Mouse (Mus musculus) T-helper 17 cell (primary cell): ENCODE measurements around the gene Kcnq5.

Experiments used
- in situ Hi-C, 2 experiments: fragments of 300-600 bp; cut with MboI, MseI; formaldehyde crosslinking; loops; 1 replicate in 1 of 2; 2 replicates in 1 of 2; pipeline ENCODE4 v1.15.1; 2025; ENCODE audit warnings: high pct_unique_total_duplicates in 2 of 2

Gene Kcnq5

GRCm38 (mm10) chr1:21961251-21962082 is at the start of gene Kcnq5:
Gene Kcnq5, minus strand, starts transcription at chr1:21961942.
- in situ Hi-C loops: no loop called here

DNA sequence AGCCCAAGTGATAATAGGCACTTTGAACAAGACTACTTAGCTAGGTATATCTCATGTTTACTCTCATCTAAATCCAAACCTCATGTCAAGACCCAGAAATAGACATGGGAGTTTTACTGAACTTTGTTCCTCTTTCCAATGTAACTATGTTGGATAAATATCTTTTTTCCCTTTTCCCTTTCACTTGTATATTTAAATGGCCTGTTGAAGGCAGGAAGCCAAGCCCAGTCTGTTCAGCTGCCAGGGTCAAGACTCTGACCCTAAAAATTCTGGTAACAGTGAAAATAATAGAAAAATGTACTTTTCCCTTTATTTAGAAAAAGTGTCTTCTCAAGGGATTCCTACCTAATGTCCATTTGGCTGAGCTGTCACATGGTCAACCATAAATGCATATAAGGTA is 18.0 kb upstream of the Kcnq5 start:
- in situ Hi-C loops: loop anchor here in 1 of 2 experiments (5.0 kb wide), 1 partner anchor 557 kb away; no protein-coding TSS in a partner anchor

DNA sequence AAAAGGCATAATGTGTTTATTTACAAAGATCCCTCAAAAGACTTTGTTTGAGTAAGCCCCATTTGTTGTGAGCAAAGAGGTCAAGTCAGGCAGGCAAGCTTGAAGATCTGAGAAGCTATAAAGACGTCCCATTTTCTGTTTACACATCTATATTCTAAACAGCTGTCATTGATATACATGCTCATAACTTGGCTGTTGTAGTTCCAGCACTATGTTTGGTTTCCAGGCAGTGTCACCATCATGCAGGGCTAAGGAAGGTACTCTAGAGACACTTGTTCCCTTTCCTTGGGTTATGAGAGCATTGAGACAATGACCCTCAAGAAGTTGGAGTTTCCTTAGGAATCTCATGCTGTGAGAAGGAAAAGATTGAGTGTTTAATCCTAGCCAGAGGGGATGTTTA is 17.6 kb upstream of the Kcnq5 start:
- in situ Hi-C loops: no loop called here

- in situ Hi-C loops: no loop called here
Observed at GRCm38 (mm10) chr1:21974040-21974439, 12.3 kb upstream of the Kcnq5 start.

- in situ Hi-C loops: loop anchor here in 1 of 2 experiments (5.0 kb wide), 1 partner anchor 550 kb away; no protein-coding TSS in a partner anchor
Observed at GRCm38 (mm10) chr1:21967139-21967538, 5.4 kb upstream of the Kcnq5 start.

GRCm38 (mm10) chr1:21962896-21963864 is 1.4 kb upstream of the Kcnq5 start:
- in situ Hi-C loops: no loop called here

GRCm38 (mm10) chr1:21962083-21962471 is 335 bp upstream of the Kcnq5 start:
- in situ Hi-C loops: no loop called here

GRCm38 (mm10) chr1:21960421-21961250 is 1.1 kb downstream of the Kcnq5 start:
- in situ Hi-C loops: no loop called here

DNA sequence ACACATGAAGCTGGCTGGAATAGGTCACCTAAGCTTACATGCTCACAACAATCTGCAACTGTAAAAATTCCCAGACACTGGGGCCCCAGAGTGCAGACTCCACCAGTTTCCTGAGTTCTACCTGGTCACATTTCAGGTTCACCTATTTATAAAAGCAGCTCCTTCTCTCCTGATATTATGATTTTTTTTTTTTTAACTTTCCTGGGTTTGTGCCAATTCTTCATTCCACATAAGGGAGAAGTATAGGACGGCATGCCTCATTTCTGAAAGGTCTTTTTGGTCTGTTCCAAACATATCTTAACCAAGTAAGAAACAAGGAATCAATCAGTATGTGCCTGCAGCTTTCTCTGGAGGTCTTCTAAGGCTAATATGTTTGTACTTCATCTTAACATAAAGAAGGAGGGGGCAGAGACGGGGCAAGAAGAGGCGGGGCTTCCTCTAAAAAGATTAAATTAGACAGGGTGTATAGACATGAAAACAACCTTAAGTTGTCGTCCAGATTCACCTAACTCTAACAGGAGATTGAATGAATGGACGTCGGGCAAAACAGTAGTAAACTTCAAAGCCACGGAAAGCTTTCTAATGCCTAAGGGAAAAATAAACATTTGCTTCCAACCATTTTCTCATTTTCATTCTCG is 2.0 kb downstream of the Kcnq5 start:
- in situ Hi-C loops: no loop called here

- in situ Hi-C loops: no loop called here
Observed at GRCm38 (mm10) chr1:21958013-21958412, 3.7 kb downstream of the Kcnq5 start.

GRCm38 (mm10) chr1:21940831-21941230 is 20.9 kb downstream of the Kcnq5 start:
- in situ Hi-C loops: no loop called here

GRCm38 (mm10) chr1:21927182-21927581 is 34.6 kb downstream of the Kcnq5 start:
- in situ Hi-C loops: no loop called here

DNA sequence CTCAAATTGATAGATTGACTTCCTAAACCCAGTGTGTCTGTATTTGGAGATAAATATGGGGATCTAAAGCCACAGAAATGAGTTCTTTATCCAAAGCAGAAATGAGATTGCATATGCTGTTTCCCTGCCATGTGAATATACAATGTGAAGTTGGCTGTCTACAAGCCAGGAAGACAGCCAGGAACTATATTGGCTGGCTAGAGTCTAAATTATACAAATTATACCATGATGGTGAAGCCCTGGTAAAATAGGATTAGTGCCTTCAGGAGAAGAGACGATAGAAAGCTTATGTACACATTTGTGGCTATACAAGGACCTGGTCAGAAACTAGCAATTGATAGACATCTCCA is 38.5 kb downstream of the Kcnq5 start:
- in situ Hi-C loops: no loop called here

DNA sequence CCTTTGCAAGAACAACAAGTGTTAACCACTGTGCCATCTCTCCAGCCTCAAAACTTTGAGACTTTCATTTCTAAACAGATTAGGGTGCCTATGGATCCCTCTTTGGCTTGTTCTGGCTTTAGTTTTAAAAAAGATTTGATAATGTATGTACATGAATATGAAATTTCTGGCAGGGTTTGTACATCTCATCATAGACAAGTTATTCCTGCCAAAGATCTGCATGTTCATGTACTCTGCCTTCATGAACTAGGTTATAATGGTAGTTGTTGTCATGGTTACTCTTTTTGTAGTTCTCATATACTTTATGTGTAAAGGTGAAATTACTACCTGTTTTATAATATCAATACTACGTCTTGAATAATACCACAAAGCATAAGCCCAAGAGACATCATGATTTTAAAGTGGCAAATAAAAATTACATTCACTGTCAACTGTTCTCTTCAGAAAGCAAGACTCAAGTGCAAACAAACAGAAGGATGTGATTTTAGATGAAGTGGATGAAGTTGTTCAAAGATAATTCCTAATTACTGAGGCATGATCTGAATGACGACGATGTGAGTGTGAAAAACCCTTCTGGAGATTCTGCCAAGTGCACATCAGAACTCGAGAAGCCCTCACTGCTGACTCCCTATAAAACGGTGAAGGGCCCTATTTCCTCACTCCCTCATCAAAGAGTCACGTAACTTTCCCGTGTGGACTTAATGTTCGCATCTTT is 39.0 kb downstream of the Kcnq5 start:
- in situ Hi-C loops: no loop called here

DNA sequence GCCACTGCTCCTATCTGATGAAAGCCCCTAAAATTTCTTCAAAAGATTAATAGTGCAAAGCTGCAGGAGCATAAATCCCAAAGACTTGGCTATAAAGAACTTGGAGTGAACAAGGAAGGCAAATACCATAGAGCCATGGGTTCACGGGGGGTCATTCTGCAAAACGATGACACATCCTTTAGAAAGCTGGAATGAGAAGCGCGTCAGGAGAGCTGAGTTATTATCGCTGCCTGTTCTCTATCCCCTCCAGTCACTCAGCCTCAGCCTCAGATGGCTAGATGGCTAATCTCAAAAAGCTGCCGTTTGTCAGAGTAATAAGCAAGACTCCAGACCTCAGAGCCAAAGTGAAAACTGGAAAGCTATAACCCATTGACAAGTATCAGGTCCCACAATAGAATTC is 42.5 kb downstream of the Kcnq5 start:
- in situ Hi-C loops: no loop called here

DNA sequence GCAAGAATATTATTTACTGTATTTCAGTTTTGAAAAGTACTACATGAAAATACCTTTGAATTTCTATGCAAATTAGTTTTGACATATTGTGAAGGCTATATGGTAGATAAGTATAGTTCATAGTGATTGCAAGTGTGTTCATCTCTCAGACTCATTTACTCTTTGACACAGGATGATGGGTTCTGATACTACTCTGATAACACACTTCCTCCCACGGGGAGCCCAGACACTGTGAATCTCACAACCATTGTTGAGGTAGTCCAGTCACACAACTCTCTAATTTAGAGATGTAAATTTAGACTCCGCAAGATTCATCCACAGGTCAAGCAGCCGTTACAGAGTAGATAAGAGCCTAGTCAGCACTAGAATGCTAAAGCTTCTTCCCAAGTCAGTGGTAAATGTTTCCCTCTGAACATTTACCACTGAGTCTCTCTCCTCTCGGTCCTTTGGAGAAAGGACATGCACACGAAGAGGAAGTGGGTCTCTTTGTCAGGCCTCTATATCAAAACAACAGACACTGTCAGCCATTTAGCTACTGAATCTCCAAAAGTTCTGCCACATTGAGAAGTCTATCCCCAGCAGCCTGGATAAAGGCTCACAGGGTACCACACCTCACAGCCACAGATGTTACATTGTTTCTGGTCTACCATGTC is 65.5 kb downstream of the Kcnq5 start:
- in situ Hi-C loops: no loop called here

- in situ Hi-C loops: loop anchor here in 1 of 2 experiments (10.0 kb wide), 1 partner anchor 1029 kb away; no protein-coding TSS in a partner anchor
Observed at GRCm38 (mm10) chr1:21883747-21884146, 78.0 kb downstream of the Kcnq5 start.

GRCm38 (mm10) chr1:21870889-21871288 is 90.9 kb downstream of the Kcnq5 start:
- in situ Hi-C loops: loop anchor here in 1 of 2 experiments (25.0 kb wide), 1 partner anchor 1409 kb away; no protein-coding TSS in a partner anchor

DNA sequence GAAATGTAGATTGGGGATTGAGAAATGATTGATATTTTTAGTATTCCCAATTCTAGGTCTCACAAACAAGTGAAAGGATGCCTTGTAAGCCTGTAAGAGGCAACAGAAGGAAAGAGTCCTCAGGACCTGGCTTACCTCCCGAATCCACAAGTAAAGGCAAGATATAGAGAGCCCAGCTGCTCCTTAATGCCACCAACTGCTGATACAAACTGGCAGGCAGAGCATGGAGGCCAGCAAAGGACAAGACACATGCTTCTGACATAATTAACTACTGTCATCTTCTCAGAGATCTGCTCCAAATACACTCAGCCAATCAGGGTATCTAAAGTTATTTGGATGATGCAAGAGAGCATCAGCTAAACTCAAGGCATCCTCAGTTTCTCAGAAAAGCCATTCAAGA is 93.3 kb downstream of the Kcnq5 start:
- in situ Hi-C loops: loop anchor here in 1 of 2 experiments (10.0 to 25.0 kb wide), 2 partner anchors 626 to 1406 kb away; no protein-coding TSS in a partner anchor
